Mouse (Mus musculus): ENCODE measurements at regions not wholly inside any gene's neighbourhood (a gene's known extent, or its start where the extent isn't known, plus 50 kb on each side); places are given as distances from the start of the nearest gene placed in this dataset.

GRCm38 (mm10) chr4:8957771-8958170 lies 718.9 kb upstream of the Car8 start:
- no peak for DNase-seq (ENCODE audit: extremely low read depth, low read depth, low spot score)

- no peak for DNase-seq (ENCODE audit: extremely low read depth, low read depth, low spot score)
These were observed 718.1 kb upstream of the Car8 start for GRCm38 (mm10) chr4:8957023-8957343.

- no peak for DNase-seq (ENCODE audit: extremely low read depth, low read depth, low spot score)
These were observed 717.6 kb upstream of the Car8 start for GRCm38 (mm10) chr4:8956312-8957022.

- no peak for DNase-seq (ENCODE audit: extremely low read depth, low read depth, low spot score)
These were observed 716.5 kb upstream of the Car8 start for GRCm38 (mm10) chr4:8955306-8955705.

DNA sequence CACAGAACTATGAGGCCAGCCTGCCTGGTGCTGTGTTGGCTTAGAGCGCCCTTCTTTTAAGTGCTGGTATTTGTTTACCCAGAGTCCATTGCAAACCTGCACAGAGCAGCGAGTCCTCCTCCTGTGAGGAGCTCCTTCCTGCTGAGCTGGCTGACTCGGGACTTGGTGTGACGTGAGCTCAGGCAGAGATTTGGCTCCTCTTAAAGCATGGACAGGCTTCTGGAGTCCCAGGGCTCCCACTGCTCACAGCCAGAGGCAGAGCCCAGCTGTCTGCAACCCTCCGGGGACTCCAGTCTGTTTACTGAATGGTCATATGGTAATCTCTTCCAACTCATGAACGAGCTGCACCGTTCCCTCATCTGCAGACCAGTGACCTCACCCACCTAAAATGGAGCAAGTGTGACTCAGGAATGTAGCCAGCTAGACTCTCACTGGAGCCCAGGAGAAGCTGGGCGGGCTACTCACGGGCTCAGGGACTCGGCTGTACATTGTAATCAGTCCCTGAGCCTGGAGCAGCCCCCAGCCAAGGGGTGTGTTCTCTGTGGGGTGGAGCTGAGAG lies 715.6 kb upstream of the Car8 start:
- DNase-seq (ENCODE audit: extremely low read depth, low read depth, low spot score), result no peak

GRCm38 (mm10) chr4:8953181-8953580 lies 714.3 kb upstream of the Car8 start:
- no peak for DNase-seq (ENCODE audit: extremely low read depth, low read depth, low spot score)

GRCm38 (mm10) chr4:8949951-8950350 lies 711.1 kb upstream of the Car8 start:
- no peak for DNase-seq (ENCODE audit: extremely low read depth, low read depth, low spot score)

- no peak for DNase-seq (ENCODE audit: extremely low read depth, low read depth, low spot score)
These were observed 710.7 kb upstream of the Car8 start for GRCm38 (mm10) chr4:8949537-8949936.

DNA sequence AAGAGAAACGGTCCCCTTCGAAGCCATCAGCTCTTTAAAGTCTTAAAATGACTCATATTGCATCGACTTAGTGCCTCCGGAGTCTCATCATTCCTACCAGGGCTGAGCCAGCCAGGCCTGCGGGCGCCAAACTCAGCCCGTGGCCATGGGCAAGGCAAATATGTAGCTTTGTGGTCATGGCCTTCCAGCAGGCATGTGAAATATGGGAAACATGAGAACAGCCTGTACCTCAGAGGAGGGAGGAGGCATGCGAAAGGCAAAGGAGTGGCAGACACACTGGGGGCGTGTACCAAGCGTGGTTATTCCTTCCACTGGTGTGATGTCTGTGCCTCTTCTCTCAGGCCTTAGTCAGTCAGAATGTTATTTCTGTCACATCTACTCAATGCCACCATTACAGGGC lies 706.3 kb upstream of the Car8 start:
- no peak for DNase-seq (ENCODE audit: extremely low read depth, low read depth, low spot score)

- DNase-seq (ENCODE audit: extremely low read depth, low read depth, low spot score), result no peak
These were observed 704.2 kb upstream of the Car8 start for GRCm38 (mm10) chr4:8943080-8943479.

DNA sequence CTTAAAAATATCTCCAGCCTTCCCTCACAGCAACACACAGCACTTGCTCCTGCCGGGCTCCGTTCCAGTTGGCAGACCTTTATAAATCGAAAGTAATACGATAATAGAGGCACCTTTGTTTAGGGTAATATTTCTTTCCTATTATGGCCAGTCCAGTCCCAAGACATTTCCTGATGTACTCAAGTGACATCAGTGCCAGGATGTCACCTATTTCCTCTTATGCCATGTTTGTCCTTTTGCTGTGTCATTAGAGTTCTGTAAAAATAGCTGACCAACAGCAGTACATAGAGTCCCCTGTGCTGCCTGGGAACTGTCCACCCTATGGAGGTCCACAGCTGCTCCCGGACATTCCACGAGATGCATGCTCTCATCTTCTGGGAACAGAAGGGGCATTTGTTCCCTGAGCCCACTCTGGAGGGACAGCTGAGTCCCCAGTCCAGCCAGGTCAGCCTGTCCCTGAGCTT lies 700.1 kb upstream of the Car8 start:
- no peak for DNase-seq (ENCODE audit: extremely low read depth, low read depth, low spot score)

DNA sequence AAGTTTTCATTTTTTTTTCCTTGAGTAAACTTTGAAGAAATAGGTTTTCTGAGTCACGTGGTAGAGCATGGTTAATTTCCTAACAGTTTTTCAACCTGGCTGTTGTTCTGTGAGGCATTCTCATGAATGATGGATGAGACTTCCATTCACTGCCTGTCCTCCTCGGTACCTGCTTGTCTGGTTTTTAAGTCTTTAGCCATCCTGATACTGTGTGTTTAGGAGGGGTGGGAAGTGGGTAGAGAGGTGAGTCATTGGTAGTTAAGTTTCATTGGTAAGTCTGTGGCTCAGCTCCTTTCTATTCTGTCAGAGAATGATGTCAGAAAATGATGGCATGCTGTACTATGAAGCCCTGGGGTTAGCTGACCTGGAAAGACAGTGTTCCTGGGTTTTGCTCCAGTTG lies 697.1 kb upstream of the Car8 start:
- DNase-seq (ENCODE audit: extremely low read depth, low read depth, low spot score), result no peak

- DNase-seq (ENCODE audit: extremely low read depth, low read depth, low spot score), result no peak
These were observed 695.7 kb upstream of the Car8 start for GRCm38 (mm10) chr4:8934541-8934940.

GRCm38 (mm10) chr4:8929346-8929745 lies 690.5 kb upstream of the Car8 start:
- DNase-seq (ENCODE audit: extremely low read depth, low read depth, low spot score), result no peak

GRCm38 (mm10) chr4:8928551-8929305 lies 689.9 kb upstream of the Car8 start:
- DNase-seq (ENCODE audit: extremely low read depth, low read depth, low spot score), result no peak

GRCm38 (mm10) chr4:8927276-8927906 lies 688.5 kb upstream of the Car8 start:
- DNase-seq (ENCODE audit: extremely low read depth, low read depth, low spot score), result no peak

GRCm38 (mm10) chr4:8926642-8927275 lies 687.9 kb upstream of the Car8 start:
- DNase-seq (ENCODE audit: extremely low read depth, low read depth, low spot score), result no peak

DNA sequence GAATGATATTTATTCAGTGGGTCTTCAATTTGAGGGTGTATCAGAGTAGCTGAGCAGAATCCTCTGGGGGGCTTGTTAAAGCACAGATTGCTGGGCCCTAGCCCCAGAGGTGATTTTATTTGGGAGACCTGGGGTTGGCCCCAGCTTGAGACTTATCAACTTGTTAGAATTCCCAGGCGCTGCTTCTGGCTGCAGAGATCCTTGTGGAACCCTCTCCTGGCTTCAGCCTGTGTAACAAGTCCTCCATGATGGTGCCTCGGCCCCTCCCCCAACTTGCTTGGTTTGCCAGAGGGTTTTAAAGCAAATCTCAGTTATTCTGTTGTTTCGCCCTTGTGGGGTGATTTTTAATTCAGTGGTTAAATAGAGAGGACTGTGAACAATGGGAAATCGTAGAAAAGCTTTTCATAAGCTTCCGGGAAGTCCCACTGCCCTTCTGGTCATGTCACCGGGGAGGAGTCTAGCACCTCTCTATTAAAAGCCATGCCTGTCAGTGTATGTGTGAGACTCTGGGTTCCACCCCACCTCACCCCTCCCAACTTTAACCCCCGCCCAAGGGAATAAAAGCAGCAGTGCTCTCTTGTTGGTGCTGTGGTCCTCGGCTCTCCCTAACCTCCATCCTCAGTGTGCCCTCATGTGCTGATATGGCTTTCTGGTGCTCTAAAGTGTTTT lies 684.0 kb upstream of the Car8 start:
- no peak for DNase-seq (ENCODE audit: extremely low read depth, low read depth, low spot score)

DNA sequence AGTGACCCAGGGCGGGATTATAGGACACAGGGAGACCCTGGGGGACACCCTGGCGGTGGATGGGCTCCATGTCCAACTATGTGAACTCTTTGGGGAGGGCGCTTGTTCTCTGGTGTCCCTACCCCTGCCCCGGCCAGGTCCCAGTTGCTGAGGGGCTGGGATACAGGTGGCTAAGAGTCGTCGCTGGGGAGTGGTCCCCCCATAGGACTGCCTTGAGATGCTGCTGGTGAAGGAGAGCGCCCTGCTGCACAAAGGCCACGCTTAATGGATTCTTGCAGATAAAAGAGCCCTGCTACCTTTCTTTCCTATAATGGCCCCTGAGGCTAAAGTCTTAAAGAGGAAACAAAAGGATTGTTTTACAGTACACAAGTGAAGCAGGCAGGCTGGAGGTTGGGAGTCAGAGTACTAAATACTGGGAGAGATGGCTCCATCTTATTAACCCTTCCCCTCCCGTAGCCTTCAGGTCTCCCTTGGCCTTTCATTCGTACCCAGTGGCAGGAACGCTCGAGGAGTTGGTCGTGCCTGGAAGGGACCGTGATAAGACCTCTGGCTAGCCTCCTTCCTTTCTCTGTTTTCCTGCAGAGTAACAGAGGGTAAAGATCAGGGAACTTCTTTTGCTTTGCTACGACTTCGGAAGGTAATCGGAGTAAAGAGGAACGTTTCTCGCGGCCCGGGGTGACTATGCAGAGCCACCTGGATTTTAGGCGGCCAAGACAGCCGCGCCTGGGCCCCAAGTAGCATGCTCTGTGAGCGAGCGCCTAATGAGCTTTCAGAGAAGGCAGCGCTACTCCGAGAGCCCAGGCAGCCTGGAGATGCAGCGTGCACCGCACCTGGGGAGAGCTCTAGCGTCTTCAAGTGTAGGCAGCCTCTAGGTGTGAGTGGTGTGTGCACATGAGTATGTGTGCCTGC lies 682.9 kb upstream of the Car8 start:
- DNase-seq (ENCODE audit: extremely low read depth, low read depth, low spot score), result no peak

- no peak for DNase-seq (ENCODE audit: extremely low read depth, low read depth, low spot score)
These were observed 681.5 kb upstream of the Car8 start for GRCm38 (mm10) chr4:8920306-8920705.
